Mouse (Mus musculus) bone marrow macrophage, adult 2 months (primary cell): Measurements from ENCODE around the gene Bpifc. TPM values are rescaled to one million over a fixed set of nuclear protein-coding genes. Genes with fewer than 3 reads are reported as not detected.

ENCODE experiments used
- H3K27ac ChIP-seq: 2 replicates; pipeline ENCODE4 v1.5.1; 2012; ENCODE audit warnings: low read depth, low read length; ENCODE audit not compliant: insufficient read depth
- H3K4me1 ChIP-seq: 2 replicates; pipeline ENCODE4 v1.6.1; 2012; ENCODE audit warnings: low read length; ENCODE audit not compliant: control insufficient read depth, insufficient read depth
- H3K4me3 ChIP-seq: 2 replicates; pipeline ENCODE4 v1.5.1; 2012; ENCODE audit warnings: mild to moderate bottlenecking, low read length, moderate library complexity; ENCODE audit not compliant: insufficient read depth
- CTCF ChIP-seq: IDR thresholded peaks from 2 replicates; pipeline ENCODE4 v1.5.1; 2012; ENCODE audit warnings: low read depth, mild to moderate bottlenecking, low read length, moderate library complexity
- POLR2A ChIP-seq: IDR thresholded peaks from 2 replicates; pipeline ENCODE4 v1.6.1; 2012; ENCODE audit warnings: mild to moderate bottlenecking, low read depth, low read length, borderline replicate concordance
- polyA plus RNA-seq: library from polyadenylated mRNA; stranded (reverse); fragments of >200 nt; gene quantifications from 2 replicates; pipeline ENCODE4 v1.2.4, GENCODE M21; 2012; ENCODE audit not compliant: missing spikeins, insufficient read depth, insufficient read length

Bpifc gene
- 0.64 TPM in 1 of 2 replicates, not detected in the other for polyA plus RNA-seq

DNA sequence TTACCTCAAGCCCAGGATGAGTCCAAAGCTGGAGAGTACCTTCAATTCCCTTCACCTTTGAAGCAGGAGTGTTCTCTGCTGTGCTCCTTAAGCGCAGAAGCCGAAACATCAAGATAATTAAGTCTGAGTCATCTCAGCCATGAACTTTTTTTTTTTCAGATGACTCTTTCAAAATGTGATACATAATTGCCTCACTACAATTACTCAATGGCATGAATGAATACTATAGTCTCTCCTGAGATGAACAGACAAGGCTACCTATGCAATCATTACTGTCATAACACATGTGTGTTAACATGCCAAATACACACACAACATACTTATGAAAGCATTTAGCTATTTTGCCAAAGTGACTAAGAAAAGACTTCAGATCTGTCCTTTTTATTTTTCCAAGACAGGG, at the start of gene Bpifc:
Gene Bpifc, minus strand, starts transcription at position 115 of the 400 bp plus-strand sequence.
- no peak for TF ChIP-seq CTCF
- no peak for TF ChIP-seq POLR2A
- Histone ChIP-seq H3K4me3 (no peak within 1 kb of the TSS), H3K4me1 (0 out of 2 replicates have a peak, but pooled peaks cover 3% of the 10 kb centered on the region), H3K27ac (no peak within 1 kb of the TSS)

DNA sequence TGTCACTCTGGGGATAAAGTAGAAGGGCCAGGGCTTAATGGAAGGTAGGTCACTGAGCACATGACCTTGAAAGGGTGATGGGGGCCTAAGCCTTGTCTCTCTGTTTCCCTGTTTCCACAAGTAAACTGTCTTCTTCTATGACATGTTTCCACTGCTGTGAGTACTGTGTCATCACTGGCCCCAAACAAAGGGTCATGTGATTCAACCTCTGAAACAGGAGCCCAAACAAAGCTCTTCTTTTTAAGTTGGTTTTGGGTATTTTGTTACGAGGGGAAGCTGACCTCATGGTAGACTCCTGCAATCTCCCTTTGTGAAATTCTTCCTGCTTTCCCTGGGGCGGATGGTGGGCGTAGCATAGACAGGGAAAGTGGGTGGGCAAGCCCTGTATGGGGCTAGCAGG, 48.6 kb upstream of the Bpifc start:
- TF ChIP-seq POLR2A (no peak), CTCF (no peak)

DNA sequence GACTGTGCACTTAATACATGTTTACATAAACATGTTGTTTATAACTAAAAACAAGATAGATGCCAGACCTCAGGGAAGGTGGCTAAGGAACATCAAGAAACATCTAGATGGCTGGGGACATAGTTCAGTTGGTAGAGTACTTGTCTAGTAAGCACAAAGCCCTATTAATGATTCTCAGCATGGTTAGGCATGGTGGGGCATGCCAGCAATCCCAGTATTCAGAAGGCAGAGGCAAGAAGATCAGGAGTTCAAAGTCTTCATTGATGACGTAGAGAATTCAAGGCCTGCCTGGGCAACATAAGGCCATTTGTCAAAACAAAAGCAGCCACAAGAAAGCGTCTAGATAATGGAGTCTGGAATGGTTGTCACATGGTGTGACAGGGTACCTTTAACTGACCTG, 46.0 kb upstream of the Bpifc start:
- H3K4me1 ChIP-seq = peaks cover 5% of the 10 kb centered on the region; the same call in 1 of the 2 replicates

More for the DNA sequence above, 48.6 kb upstream of the Bpifc start:
- no peak overlapping the region for H3K27ac ChIP-seq
- H3K4me3 ChIP-seq = no peak overlapping the region
- H3K4me1 ChIP-seq = 0 out of 2 replicates have a peak, but pooled peaks cover 7% of the 10 kb centered on the region

DNA sequence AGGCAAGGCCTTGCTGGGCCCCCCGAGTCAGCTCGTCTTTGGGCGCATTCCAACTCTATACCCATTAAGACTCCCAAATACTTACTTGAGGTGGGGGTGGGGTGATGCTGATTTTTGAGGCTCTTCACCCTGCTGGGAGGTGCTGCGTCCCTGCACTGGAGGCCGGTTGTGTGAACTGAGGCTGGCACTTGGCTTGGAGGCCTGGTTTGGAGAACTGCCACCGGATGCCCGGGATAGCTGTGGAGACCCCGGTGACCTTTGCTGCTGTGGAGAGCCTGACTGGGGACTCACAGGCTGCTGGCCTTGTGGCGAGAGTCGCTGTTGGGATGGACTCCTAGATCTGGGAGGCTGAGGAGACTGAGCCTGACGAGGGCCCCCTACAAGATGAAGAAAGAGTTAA, 45.6 kb upstream of the Bpifc start:
- no peak for TF ChIP-seq CTCF

More for the DNA sequence above, 46.0 kb upstream of the Bpifc start:
- Histone ChIP-seq H3K4me3 (no peak overlapping the region), H3K27ac (no peak overlapping the region)
- TF ChIP-seq CTCF (no peak), POLR2A (no peak)

DNA sequence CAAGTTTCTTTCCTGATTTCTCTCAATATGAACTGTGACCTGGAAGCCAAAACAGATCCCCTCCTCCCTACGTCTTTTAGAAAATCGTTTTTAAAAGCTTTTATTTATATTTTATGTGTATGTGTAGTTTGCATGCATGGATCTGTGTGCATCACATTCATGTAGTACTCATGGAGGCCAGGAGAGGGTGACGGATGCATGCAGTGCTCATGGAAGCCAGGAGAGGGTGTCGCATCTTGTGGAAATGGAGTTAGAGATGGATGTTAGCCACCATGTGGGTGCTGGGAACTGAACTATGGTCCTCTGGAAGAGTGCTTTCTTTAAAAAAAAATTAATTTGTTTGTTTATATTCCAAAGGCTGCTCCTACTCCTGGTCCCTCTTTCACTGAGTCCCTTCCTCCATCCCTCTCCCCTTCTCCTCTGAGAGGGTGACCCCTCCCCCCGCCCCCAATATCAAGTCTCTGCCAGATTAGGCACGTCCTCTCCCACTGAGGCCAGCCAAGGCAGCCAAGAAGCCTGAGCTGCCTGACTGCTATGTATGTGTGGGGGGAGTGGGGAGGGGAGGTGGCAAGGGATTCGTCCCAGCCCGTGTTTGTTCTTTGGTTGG, 44.7 kb upstream of the Bpifc start:
- TF ChIP-seq POLR2A (no peak), CTCF (no peak)
- peaks cover 10% of the 10 kb centered on the region for H3K4me1 ChIP-seq
- no peak overlapping the region for H3K4me3 ChIP-seq
- H3K27ac ChIP-seq = no peak overlapping the region

More for the DNA sequence above, 45.6 kb upstream of the Bpifc start:
- H3K4me1 ChIP-seq = peaks cover 9% of the 10 kb centered on the region
- no peak overlapping the region for H3K27ac ChIP-seq
- H3K4me3 ChIP-seq = no peak overlapping the region

DNA sequence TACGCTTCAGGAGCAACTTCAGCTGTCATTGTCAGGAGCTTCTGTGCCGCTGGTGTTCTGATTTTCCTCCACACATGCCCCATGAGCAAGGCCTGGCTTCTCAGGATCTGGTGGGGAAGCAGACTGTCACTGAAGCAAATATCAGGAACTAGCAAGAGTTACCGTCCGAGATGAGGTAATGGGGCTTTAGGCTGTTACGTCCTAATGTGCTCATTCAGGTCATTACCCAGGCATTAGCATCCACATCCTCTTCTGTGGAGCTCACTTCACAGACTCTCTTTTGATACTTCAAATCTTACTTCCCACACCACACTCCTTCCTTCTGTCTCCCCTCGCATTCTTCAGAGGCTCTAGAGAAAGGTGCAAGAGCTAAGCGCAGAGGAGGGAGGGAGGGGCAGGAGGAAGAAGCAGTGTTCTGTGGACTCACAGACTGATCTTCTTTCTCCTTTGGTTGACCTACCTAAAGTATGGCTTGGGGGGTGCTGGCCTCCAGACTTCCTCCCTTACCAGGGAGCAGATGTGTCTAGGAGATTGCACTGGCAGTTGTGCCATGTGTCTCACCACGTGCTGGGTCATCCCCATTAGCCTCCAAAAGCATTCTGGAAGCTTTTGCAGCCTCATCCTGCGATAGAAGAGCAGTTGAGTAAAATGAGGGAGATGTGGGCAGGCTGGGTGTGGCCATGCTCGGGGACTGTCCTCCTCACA, 41.3 kb upstream of the Bpifc start:
- TF ChIP-seq CTCF (no peak), POLR2A (no peak)
- Histone ChIP-seq H3K27ac (no peak overlapping the region), H3K4me3 (no peak overlapping the region), H3K4me1 (peaks cover 6% of the 10 kb centered on the region)

DNA sequence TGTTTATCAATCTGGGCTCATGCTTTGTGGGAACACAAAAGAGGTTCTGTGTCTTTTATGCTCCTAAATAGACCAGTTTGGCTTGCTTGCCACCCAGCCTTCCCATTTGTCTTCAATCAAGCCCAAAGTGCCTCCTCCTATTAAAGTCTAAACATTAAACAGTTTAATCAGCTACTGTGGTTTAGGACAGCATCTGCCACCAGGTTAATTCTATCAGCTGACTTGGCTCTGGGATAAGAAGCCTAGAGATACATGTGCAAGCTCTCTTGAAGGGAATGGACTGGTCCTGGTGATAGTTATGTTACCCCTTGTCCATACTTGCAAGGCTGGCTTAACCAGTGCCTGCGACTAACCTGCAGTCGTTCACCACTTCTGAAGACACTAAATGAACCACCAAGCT, 38.8 kb upstream of the Bpifc start:
- TF ChIP-seq CTCF (no peak), POLR2A (no peak)
- H3K4me1 ChIP-seq = peaks cover 6% of the 10 kb centered on the region
- H3K27ac ChIP-seq = no peak overlapping the region
- no peak overlapping the region for H3K4me3 ChIP-seq

DNA sequence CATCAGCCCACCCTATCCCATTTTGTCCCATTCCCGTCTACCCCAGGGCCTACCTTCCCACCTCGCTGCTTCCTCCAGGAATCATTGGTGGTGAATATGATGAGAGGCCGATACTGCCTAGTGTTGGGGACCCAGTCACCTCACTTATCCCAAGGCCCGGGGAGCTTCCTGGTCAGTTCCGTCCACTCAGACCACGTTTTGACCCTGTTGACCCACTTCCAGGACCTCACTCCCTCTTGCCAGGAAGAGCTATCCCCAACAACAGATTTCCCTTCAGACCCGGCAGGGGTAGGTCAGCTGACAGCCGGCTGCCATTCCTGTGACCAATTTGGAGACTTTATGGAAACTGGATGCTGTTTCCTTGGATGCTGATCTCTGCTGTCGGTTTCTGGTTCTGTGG, 36.1 kb upstream of the Bpifc start:
- Histone ChIP-seq H3K4me3 (no peak overlapping the region), H3K27ac (no peak overlapping the region), H3K4me1 (peaks cover 4% of the 10 kb centered on the region; the same call in 1 of the 2 replicates)
- TF ChIP-seq POLR2A (no peak), CTCF (no peak)

DNA sequence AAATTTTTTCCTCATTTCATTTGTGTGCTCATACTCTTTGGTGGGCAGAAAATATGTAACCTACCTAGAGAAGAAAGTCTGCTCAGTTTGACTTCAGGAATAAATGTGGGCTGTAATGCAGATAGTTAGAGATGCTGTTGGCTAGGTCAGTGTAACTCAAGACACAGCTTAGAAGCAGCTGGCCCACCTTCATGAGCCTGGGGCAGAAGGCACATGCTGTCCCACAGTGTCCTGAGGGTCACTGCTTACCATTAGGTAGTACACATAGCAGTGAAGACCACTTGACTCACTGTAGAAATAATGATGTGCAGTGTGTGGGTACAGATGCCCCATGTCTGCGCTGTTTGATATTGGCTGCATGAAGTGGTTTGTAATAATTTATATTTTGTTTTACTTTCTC, 34.7 kb upstream of the Bpifc start:
- no peak for TF ChIP-seq CTCF
- TF ChIP-seq POLR2A = no peak
- Histone ChIP-seq H3K27ac (no peak overlapping the region), H3K4me3 (no peak overlapping the region), H3K4me1 (no peaks in the 10 kb centered on the region)

DNA sequence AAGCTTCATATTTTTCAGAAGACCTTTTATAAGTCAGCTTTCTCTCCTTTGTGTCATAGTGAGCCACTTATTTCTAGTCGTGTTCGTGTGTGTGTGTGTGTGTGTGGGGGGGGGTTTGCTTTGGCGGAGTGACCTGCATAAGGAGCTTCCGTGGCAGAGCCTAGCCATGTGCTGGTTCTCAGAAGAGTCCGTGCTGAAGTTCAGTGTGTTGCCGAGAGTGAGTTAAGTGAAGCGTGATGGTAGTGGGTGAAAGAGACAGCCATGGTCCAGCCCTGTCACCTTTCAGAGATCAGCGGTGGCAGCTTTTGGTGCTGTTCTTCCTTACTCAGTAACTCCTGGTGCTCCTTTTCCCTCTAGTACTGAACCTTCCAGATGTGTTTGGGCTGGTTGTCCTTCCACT, 32.4 kb upstream of the Bpifc start:
- no peak overlapping the region for H3K4me3 ChIP-seq
- TF ChIP-seq CTCF = no peak
- TF ChIP-seq POLR2A = no peak
- no peak overlapping the region for H3K27ac ChIP-seq
- no peaks in the 10 kb centered on the region for H3K4me1 ChIP-seq
